Mouse (Mus musculus) cerebellum, adult 11 months (tissue): ENCODE results near the gene Igsf23.
"Not testable (repeated sequence)": the region's sequence is repeated elsewhere in the genome, so short reads cannot be mapped to it uniquely, and the experiment has no call there.

ENCODE experiments used
- DNase-seq: peaks from one replicate; pipeline ENCODE4 v3.0.0; 2022

Gene Igsf23

DNA sequence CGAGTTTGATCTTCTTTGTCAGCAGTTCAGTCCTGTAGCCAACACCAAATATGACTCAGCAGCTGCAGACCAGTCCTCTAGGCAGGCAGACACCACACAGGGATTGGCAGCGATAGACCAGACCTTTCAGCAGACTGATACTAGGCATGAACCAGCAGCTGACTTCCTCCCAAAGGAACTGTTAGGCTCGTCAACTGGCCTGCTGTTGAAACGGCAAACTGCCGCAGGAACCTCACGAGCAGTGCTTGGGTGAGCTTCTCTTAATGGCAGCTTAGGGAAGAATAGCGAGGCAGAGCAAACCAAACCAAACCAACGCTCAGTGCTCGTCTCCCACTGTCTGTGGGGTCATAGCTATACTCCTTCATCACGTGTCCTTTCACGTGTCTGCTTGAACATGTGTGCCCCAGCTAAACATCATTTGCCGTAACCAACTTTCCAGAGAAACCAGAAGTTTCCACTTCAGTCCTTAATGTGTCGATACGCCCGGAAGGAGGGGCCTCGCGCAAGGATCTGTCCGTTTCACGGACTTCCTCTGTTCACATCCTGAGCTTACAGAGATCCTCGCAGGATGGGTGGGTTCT, 15.3 kb downstream of the Igsf23 start:
- DNase-seq, result no peak

DNA sequence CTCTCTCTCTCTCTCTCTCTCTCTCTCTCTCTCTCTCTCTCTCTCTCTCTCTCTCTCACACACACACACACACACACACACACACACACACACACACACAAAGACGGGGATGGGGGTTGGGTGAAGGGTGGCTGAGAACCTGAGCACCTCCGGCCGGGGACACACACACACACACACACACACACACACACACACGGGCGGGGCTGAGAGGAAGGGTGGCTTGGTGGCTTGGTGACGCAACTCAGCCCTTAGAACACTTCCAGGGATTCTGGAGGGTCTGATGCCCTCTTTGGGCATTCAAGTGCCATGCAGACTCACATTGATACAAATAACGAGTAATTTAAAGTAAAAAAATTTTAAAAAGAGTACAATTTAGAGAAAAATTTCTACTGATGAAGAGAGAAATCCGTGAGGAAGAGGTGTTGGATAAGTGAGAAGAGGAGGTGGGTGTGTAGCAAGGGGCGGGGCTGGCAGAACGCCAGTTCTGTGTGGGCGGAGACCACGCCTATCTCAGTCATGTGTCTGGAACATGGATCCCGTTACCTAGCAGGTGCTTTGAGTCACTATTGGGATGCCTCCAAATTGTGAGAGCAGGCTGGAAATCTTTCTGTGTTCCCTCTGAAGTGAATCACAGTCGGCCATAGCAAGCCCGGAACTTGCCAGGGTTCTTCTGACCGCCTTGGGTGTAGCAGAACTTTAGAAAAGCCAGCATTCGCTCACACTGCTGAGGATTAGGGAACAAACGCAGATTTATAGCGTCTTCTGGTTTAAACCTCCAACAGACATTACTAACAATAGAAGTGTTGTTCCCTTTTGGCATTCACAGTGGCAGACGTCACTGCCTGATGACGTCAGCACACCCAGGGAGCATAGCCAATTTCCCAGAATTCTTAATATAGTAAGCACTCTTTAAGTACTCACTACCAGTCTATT, 17.4 kb downstream of the Igsf23 start:
- peak; percentile 42 for DNase-seq

DNA sequence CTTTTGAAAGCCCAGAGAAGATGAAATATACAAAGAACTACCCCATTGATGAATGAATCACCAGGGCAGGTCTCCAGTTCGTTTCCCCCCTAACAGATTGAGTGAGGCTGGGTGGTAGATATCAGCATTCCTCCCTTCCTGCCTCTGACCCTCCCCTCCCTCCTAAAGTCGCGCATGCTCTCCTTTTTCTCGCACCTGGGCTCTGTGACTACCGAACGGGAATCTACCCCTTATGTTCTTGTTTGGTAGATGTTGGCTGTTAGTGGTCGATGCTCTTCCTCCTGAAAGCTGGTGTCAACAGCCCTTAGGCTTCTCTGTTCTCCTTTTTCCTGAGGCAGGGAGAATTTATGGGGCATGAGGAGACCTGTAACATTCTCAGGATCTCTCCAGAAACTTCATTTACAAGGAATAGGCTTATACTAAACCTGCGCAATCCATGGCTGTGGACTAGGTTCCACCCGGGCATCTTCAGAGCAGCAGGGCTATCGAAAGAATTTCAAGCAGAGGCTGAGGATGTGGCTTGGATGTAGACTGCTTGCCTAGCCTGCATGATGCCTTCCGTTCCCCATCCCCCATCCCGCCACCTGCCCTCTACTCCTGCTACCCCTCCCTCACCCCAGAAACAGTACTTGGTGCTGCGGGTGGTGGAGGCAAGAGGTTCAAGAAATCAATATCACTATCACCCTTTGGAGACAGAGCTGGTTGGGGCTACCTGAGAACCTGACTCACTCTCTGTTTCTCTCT, 18.3 kb downstream of the Igsf23 start:
- DNase-seq, result no peak

DNA sequence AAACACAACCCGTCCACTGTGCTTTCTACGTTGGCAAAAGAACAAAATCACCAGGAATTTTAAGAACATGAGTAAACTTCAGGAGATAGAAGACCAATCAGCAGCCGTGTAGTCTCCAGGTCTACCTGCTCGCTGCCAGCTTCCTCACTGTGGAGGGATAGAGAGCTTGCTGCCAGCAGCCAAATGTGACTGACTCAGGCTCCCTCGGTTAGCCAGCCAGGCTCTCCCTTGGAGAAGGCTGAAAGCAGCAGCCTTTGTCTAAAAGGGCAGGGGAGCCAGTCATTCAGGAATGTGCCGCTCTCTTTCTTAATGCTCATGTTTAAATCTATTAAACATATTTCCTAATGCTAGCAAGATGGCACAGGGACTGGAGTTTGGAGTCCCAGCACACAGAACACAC, 20.1 kb downstream of the Igsf23 start:
- DNase-seq, result not testable (repeated sequence)

DNA sequence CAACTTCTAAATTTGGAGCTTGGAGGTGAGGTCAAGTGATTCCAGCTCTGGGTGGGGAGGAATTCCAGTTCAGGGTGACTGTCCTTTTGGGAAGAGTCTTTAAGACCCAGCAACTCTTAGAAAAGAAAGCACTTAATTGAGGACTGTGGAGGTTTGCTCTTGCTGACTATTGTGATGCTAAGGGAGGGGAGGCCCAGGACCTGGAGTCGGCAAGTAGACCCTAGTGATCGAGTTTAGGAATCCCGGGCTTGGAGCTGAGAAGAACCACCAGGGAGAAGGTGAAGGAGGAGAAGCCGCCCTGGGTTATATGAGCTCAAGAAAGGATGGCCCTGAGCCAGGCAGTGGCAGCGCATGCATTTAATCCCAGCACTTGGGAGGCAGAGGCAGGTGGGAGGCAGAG, 22.1 kb downstream of the Igsf23 start:
- no peak for DNase-seq

DNA sequence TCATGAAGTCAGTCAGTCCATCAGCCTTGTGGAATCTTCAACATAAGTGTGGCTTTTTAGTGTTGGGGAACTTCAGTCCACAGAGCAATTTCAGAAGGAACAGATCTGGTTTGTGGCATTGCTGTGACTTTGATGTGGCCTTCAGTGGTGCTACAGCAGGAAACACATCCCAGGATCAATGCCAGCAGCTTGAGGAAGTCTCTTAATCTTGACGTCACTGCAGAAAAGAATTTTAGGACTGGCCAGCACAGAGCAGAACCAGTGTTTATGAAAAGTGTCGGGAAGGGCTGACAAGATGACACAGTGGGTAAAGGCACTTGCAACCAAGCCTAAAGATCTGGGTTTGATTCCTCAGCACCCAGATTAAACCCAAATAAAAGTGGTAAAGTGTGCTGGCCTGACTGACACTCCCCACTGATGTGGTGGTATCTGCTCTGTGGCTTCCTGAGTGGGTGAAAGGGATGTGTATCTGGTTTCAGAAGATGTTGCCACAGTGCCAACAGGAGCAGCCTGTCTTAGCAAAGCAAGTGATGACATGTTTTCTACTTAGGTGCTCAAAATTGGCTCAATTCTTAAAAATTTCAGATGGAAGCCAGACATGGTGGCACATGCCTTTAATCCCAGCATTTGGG, 23.6 kb downstream of the Igsf23 start:
- no peak for DNase-seq

DNA sequence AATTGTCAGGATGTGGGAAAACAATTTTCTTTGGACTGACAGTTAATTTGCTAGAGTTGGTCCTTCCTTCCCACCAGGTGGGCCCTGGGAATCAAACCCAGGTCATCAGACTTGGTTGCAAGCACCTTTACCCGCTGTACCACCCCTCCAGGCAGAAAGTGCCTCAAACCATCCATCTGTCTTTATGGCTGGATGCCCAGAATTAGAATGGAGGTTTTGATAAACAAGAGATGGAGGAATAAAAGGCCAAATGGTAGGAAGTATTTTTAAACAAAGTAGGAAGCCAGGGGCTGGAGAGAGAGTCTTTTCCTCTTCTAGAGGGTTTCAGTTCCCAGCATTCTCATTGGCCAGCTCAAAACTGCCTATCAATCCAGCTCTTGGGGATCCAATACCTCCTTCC, 25.2 kb downstream of the Igsf23 start:
- no peak for DNase-seq

DNA sequence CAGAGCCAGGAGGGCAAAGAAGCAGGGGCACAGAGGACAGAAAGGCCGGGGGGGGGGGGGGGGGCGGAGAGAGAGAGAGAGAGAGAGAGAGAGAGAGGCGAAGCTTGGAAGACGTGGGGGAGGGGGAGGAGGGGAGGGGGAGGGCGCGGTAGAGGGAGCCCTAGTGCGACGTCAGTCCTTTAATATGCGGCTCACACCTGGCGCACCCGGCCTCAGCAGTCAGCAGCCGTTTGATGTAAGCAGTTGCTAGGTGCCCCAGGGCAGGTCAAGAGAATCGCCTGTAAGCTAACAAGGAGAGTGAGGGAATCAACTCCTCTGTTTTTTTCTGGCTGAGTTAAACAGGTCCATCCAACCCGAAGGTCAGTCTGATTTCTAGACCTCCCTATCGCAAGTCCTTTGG, 26.8 kb downstream of the Igsf23 start:
- no peak for DNase-seq

DNA sequence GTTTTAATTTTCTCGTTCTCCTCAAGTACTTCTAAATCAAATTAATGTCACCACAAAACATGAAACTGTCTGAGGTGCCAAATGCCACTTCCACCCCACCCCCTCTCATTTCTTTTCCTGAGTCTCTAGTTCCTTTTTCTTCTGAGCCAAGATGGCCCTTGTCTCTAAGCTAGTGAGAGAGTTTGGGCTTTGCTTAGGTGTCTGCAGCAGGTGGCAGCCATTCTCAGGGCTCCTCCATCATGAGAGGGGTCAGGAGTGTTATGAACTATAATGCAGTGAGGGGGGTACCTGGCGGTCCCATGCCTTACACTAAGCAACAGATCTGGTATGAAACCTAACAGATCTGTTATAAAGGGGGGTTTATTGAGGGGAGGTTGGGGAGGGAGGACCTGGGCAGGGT, 27.2 kb downstream of the Igsf23 start:
- DNase-seq, result no peak

DNA sequence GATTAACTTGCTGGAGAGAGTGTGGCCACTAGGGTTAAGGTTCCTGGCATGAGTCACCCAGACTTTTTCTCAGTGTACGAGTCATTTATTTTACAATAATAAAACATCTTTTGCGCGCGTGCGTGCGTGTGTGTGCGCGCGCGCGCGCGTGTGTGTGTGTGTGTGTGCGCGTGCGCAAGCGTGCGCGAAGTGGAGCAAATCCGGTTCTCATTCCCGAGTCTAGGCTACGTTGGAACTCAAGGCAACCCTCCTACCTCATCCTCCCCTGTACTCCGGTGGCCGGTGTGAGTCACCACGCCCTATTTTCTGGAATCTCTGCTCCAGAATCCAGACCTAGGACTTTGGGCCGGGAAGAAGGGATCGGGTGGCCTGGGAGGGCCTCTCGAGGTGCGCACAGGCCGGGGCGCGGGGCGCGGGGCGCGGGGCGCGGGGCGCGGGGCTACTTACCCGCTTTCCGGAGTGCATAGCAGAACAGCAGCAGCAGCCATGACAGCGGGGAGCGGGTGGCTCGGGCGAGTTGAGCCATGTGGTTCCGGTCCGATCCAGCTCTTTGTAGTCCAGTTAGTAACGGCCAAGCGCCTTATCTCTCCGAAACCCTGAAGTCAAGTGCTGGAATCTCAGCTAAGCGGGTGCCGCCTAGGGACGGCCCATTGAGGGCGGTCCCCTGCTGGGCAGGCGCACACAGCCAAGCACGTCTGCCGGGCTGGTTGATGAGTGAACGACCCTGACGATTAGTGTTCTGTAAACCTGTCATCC, 29.9 kb downstream of the Igsf23 start, which contains the start of gene Pvr:
Pvr (minus strand) TSS at position 655 of the 756 bp plus-strand sequence.
- peak; percentile 52 for DNase-seq

DNA sequence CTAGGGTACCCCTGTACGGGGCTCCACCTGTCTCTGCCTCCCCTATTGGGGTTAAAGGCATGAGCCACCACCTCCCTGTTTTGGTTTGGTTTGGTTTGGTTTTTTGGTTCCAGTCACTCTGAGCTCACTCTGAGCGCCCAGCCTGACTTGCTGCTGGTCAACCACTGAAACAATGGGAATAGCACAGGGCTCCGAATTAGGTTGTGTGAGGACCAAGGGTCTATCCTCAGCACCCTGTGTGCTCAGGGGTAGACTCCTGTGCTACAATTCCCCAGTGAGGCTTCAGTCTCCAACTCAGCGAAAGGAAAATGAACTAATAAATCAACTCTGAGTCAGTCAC, 30.4 kb downstream of the Igsf23 start:
- no peak for DNase-seq

DNA sequence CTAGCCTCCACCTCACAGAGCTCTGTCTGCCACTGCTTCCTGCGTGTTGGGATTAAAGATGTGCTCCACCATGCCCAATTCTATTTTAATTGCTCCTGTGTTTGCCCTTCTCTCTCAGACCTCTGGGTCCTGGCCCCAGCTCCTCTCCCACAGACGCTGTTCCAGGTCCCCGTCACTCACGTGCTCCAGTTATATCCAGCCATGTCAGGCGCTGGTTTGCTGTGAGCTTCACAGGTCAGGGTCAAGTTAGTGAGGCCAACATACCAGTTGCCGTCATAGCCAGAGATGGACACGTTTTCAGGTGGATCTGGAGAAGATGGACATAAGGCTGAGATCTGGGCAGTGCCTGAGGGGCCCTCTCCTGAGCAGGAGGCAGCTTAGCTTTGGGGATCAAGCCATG, 36.0 kb downstream of the Igsf23 start:
- DNase-seq, result no peak

DNA sequence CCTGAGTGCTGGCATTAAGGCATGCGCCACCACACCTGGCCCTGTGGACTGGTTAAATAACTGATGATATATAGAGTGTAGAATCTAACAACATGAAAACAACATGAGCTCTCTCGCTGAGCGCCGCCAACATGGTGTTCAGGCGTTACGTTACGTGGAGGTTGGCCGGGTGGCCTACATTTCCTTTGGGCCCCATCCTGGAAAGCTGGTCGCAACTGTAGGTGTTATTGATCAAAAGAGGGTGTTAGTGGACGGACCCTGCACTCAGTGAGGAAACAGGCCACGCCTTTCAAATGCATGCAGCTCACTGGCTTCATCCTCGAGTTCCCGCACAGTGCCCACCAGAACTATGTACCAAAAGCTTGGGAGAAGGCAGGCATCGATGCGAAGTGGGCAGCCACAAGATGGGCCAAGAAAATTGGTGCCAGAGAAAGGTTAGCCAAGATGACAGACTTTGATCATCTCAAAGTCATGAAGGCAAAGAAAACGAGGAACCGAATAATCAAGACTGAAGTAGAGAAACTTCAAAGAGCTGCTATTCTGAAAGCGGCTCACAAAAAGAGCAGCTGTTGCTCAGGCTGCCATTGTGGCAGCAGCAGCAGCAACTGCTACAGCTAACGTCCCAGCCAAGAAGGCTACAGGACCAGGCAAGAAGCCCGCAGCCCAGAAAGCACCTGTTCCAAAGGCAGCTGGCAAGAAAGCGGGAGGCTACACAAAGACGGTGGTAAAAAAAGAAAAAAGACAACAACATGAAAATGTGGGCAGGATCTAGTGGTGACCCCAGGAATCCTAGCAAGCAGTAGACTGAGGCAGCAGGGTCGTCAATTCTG, 38.6 kb downstream of the Igsf23 start:
- no peak for DNase-seq

DNA sequence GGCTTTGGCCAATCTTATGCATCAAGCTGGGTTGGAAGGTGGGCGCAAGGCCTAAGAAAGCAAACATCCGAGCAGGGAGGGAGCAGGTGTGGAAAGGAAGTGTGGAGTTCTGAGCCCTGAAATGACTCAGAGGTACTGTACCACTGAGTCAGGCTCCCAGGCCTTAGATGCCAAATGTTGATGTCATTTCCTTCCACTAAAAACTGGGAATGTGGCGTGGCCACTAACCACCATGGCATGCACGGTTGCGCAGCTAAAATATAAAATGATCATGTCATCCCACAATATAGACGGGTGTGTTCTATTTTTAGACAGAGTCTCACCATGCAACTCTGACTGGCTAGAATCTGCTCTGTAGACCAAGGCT, 39.3 kb downstream of the Igsf23 start:
- DNase-seq, result no peak

DNA sequence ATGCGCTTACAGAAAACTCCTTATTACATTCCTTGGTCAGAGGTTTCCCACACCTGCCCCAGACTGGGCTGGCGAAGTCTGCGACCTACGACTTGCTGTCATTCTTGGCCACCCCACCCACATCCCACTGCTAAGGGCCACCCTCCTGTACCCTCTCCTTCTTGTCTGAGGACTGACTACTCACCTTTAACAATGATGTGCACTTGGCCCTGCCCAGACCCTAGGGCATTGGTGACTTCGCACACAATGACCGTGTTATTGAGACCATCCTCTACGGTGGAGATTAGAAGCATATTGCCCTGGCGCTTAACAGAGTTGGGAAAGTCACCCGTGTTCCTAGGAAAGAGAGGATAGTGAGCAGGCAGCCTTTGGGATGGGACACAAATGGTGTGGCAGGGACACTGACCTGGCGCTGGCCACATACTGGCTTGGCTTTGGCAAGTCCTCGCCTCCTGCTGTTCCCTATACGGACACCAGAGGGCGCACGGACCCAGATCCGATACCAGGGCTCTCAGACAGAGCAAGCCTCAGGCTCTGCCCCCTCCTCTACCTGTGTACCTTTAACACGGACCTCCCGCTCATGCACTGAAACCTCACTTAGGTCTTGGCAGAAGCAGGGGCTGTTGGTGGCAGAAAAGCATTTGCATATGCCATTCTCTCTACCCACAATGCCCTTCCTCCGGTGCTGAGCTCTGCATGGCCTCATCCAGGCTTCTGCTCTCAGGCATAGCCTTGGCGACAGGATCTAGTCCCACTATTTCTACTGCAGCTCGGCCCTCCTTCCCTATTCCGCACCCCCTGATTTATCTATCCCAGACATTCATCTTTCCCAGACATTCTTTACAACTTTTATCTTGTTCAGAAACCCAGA, 39.9 kb downstream of the Igsf23 start:
- DNase-seq, result peak; percentile 65

DNA sequence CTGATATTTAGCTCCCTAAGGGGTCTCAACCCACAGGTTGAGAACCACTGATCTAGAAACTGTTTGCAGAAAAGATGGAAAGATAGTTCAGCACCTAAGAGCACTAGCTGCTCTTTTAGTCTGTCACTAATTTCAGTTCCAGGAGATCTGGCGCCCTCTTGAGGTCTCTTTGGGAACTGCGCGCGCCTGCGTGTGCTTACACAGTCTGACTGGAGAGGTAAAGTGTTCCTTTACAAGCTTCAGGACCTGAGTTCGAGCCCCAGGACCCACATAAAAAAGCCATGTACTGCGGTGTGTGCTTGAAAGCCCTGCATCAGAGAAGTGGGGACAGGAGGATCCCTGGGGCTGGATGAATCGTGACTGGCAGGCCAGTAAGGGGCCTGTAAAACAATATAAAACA, 60.7 kb downstream of the Igsf23 start:
- no peak for DNase-seq

DNA sequence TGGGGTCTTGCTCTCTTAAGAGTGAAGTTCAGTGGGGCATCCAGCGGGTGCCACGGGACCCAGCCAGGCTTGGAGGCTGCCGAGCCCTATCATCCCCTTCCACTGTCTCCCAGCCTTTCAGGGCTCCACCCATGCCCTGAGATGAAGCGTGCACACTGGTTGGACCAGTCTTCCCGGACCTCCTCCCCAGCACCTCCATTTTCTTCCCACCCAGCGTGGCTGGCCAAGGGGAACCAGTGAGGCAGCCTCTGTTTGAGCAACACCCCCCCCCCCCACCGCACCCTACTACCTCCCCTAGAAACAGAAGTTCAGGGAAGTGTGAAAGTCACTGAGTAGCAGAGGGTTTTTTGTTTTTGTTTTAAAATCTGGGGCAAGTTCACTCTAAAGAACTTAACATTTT, 62.7 kb downstream of the Igsf23 start, which contains the start of gene Ceacam19:
Ceacam19 (minus strand) TSS at position 117 of the 400 bp plus-strand sequence.
- no peak for DNase-seq
